Mouse (Mus musculus) brain, embryonic 14.5 days (tissue): ENCODE results near the gene Barhl2.

ENCODE experiments used
- CTCF ChIP-seq: fragments of 200-500 bp; IDR thresholded peaks from 2 replicates; pipeline ENCODE4 v1.5.1; 2012; ENCODE audit warnings: inconsistent platforms, mild to moderate bottlenecking, moderate library complexity, borderline replicate concordance; ENCODE audit not compliant: insufficient read depth, insufficient read length; ENCODE audit errors: extremely low read depth
- POLR2A ChIP-seq: fragments of 200-500 bp; IDR thresholded peaks from 2 replicates; pipeline ENCODE4 v1.6.1; 2012; ENCODE audit warnings: mild to moderate bottlenecking, inconsistent platforms, borderline replicate concordance; ENCODE audit not compliant: poor library complexity, insufficient read depth, insufficient read length, severe bottlenecking; ENCODE audit errors: extremely low read depth

DNA sequence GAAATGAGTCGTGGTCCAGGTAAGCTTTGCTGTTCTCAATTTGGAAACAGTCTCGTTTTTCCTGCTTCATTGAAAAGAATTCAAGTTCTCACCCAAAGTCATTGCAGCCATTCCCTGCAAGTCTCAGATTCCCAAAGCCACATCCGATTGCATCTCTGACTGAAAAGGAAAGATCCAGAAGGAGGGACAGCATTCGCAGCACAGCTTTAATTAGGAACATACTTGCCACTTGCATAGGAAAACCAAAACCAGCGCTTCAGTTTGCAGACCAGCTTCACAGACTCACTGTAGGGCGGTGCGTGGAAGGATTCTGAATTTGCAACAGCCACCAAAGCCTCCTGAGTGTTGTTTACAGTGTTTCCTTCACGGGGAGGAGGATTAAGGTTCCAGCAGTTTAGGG lies 33.8 kb upstream of the Barhl2 start:
- TF ChIP-seq POLR2A, result no peak
- no peak for TF ChIP-seq CTCF
